Mouse (Mus musculus) olfactory bulb, adult 2 months (tissue): ENCODE measurements around the gene Mrps10.

ENCODE experiments used
- CTCF ChIP-seq: fragments of 200-500 bp; IDR thresholded peaks from 2 replicates; pipeline ENCODE4 v1.5.1; 2012; ENCODE audit warnings: low read depth, mild to moderate bottlenecking, low read length, moderate library complexity; ENCODE audit not compliant: insufficient read depth
- POLR2A ChIP-seq: fragments of 200-500 bp; IDR thresholded peaks from 2 replicates; pipeline ENCODE4 v1.6.1; 2012; ENCODE audit warnings: mild to moderate bottlenecking, low read depth, low read length, moderate library complexity; ENCODE audit not compliant: insufficient read depth

DNA sequence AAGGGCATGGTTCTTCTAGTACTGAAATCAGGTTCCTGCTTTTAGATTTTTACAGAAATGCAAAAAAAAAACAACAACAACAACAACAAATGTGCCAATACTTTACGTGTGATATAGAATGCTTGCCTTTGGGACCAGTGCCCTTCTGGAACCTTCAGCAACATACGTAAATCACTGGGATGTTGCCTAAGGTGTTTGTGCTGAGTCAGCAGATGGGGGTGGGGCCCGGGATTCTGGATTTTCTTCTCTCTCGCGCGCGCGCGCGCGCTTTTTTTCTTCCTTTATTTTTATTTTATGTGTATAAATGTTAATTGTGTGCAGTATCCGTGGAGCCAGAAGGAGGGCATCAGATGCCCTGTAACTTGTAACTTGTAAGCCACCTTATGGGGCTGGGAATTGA, 41.1 kb upstream of the Mrps10 start:
- no peak for TF ChIP-seq POLR2A
- TF ChIP-seq CTCF, result no peak
